Mouse (Mus musculus): Measurements from ENCODE around the gene Agap3. TPM values are rescaled to one million over a fixed set of nuclear protein-coding genes. Genes with fewer than 3 reads are reported as not detected.

Agap3 gene
- polyA plus RNA-seq (2014; fragmentation: Illumina TruSeq; extraction: RNeasy Lipid Tissue Mini Kit (QIAGEN cat#74804); ENCODE audit: low read depth, low replicate concordance): 4.7 TPM

DNA sequence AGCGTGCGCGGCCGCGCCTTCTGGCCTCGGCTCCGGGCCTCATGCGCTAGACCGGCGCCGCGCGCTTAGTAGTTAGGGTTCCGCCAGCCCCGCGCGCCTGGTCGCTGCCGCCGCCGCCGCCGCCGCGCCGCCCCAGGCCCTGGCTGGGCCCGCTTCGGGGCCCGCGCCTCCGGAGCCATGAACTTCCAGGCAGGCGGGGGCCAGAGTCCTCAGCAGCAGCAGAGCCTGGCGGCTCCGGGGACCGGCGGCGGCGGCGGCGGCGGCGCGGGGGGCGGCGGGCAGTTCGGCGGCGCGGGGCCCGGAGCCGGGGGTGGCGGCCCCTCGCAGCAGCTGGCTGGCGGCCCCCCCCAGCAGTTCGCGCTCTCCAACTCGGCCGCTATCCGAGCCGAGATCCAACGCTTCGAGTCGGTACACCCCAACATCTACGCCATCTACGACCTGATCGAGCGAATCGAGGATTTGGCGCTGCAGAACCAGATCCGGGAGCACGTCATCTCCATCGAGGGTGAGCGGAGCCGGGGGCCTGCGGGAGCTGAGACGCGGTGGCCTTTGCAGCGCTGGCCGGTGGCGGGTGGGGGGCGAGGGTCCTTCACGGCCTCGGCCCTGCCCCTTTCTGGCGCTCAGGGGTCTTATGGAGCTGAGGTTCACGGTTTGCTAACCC lies at the start of gene Agap3:
Gene Agap3 (plus strand): TSS at position 148 of the 661 bp plus-strand sequence.

DNA sequence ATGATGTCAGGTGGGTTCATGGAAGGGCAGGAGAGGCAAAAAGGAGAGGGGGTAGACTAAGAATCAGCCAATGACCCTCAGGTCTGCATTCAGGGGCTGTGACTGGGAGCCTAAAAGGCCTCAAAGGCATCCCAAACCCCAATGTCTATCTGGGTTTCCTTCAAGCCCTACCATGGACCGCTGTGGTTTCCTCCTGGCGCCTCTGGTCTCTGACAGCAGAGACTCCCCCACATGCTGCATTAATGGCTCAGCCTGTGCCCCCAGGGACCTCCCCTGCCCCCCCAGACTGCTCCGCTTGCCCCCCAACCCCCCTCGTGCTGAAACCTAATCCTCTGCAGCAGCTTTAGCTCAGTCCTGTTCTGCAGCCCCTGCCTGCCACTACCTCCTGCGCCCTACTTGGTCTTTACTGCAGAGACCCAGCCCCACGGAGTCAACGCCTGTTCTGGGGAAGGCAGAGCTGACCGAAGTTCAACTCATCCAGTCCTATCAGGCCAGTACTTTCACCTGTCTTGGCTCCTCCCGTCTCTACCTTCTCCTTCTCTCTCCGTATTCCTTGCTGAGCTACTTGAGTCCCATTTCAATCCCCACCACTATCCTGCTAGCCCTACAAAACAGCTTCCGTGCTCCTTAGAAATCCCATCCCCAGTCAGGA lies 38.8 kb upstream of the Agap3 start, which contains the start of gene Asic3:
Gene Asic3 (plus strand): TSS at position 351 of the 652 bp plus-strand sequence.

DNA sequence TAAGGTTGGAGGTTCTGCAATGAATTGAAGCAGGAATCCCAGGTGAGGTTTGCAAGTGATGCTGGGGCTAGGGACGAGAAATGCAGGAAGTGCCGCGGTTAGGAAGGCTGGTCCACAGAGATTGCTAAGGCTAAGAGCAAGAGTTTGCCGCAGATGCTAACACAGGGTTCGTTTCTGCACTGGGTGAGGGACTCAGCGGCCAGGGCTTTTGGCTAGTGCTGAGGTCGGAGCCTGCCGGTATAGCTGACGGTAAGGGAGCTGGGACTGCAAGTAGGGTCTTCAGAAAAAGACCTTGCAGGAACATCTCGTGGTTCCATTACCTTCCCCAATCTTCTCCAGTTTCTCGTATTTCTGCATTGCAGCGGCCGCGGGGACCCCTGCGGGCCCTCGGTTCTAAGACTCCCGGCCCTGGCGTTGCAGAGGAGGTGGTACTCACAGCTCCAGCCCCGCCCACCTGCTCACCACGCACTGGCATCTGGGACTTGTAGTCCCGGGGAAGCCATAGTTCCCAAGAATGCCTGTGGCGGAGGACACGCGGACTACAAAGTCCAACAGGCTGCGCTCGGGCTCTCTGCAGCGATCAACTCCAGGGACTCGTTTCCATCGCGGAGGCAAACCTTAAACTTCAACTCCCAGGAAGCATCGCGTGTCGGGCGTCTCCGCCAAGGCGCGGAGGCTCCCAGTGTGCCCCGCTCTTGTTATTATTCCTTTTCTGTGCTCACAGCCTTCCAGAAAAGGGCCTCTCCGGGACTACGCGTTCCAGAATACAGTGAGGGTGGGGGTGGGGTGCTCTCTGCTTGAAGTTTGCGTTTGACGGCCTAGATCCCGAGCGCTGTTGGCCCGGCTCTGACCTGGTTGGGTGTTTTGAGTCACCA lies 28.6 kb upstream of the Agap3 start, which contains the start of the genes Cdk5 and Slc4a2:
Gene Cdk5 (minus strand): TSS at position 402 of the 875 bp plus-strand sequence.
Gene Slc4a2 (plus strand): TSS at position 709 of the 875 bp plus-strand sequence.

DNA sequence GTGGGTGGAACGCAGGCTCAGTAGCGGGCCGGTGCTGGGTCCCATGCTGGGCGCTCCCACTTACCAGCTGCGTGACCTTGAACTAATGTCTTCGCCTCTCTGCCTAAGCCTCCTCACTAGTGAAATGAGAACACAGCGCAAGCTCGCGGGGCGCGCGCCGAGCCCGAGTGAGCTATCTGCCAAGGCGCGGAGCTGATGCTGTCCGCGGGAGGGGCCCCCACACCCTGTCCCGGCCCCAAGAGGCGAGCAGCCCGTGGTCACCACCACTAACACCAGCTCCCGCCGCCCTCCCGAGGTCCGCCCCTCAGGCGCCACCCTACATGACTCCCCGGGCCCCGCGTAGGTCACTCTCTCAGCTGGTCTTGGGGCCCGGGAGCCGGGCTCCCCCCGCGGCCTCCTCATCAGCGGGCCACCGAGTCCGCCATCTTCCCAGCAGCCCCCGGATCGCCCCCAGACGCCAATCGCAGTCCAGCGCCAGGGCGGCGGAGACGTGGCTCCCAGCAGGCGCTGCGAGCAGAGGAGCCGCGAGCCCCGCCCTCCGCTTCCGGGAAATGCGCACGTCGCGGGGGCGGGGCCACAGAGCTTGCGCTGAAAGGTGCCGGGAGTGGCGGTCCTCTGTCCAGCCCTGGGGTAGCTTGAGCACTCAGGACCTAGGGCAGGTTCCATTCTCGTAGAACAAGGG lies 7.1 kb upstream of the Agap3 start, which contains the start of gene Fastk:
Gene Fastk (minus strand): TSS at position 542 of the 682 bp plus-strand sequence.

DNA sequence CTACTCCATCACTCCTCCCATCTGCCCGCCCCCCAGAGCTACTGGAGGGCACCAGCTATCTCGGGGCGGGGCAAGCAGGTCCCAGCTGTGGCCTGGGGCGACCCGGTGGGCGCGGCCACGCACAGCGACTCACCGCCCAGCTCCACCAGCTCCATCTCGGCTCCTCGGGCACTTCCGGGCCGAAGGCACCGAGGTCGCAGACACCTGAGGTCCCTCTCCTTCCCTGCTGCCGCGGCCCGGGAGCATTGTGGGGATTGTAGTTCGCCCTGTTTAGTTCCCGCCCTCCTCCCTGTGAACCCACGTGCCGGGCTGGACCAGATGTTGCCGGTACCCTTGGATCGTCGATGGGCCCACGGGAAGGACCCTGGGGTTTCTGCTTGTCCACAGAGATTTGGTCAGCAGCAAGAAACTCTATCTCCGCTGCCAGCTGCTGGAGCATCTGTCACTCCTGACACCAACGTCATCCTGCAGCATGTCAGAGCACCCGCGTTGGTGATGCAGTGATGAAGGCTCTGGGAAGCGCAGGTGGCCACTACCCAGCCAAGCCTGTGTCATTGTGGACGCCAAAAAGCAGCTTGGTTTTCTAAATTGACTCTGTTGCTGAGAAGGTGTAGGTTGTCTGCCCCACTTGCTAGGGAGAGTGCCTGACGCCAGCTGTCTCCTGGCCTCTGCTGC lies 4.2 kb upstream of the Agap3 start, which contains the start of gene Tmub1:
Gene Tmub1 (minus strand): TSS at position 231 of the 675 bp plus-strand sequence.

DNA sequence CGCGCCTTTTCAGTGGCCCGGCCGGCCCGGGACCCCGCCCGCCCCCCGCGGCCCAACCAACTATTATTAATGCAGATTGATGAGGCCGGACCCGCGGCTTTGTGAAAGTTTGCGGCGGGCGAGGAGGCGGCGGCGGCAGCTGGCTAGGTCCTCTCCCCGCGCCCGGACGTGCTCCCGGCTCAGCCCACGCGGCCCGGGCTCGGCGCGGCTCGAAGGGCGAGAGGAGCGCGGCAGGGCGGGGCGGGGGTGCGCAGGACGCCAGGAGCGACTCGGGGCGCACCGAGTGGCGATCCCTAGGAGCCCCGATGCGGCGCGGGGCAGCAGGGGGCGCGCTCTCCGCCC lies 74.9 kb downstream of the Agap3 start, which contains the start of gene Gbx1:
Gene Gbx1 (minus strand): TSS at position 314 of the 342 bp plus-strand sequence.

DNA sequence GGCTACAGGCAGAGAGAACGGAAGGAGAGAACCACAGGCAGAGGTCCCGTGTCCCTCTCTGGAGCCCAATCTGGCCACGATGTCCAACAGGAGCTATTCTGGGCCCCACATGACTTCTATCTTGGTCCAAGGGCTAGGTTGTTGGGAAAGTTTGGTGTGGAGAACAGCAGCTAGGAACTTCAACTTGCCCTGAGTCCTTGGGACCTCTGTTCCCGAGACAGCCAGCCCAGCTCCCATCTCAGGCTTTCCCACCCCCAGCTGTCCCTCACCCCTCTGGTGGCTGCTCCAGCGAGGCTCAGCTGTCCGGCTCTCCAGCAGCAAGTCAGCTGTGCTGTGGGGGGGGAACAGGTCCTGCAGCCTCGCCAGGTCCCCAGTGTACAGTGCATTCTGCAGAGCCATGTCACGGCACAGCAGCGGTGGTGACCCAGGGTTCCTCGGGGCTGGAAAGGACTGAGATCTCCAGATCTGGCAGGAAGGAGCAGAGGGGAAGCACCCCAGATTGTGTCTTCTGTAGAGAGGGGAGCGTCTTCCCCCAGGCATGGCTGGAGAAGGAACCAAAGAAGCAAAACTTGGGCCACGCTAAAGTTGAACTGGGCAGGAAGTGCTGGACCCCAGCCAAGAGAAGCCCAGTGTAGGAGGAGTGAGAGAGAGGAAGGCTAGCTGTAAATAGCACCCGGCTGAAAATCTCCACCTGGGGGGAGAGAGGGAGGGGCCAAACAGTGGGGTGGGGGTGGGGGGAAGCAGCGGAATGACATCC lies 88.6 kb downstream of the Agap3 start, which contains the start of gene Asb10:
Gene Asb10 (minus strand): TSS at position 592 of the 757 bp plus-strand sequence.

Other genes starting within 250 kb of the Agap3 start
- 0.35 TPM for gene Kcnh2, start 100.6 kb upstream of the Agap3 start, polyA plus RNA-seq (2014; fragmentation: Illumina TruSeq; extraction: RNeasy Lipid Tissue Mini Kit (QIAGEN cat#74804); ENCODE audit: low read depth, low replicate concordance)
- 0.35 TPM for gene Nos3, start 87.4 kb upstream of the Agap3 start, polyA plus RNA-seq (2014; fragmentation: Illumina TruSeq; extraction: RNeasy Lipid Tissue Mini Kit (QIAGEN cat#74804); ENCODE audit: low read depth, low replicate concordance)
- gene Atg9b, start 60.0 kb upstream of the Agap3 start, polyA plus RNA-seq (2014; fragmentation: Illumina TruSeq; extraction: RNeasy Lipid Tissue Mini Kit (QIAGEN cat#74804); ENCODE audit: low read depth, low replicate concordance): not detected
- 1.5 TPM for gene Abcb8, start 58.5 kb upstream of the Agap3 start, polyA plus RNA-seq (2014; fragmentation: Illumina TruSeq; extraction: RNeasy Lipid Tissue Mini Kit (QIAGEN cat#74804); ENCODE audit: low read depth, low replicate concordance)
- gene Asic3, start 38.8 kb upstream of the Agap3 start, polyA plus RNA-seq (2014; fragmentation: Illumina TruSeq; extraction: RNeasy Lipid Tissue Mini Kit (QIAGEN cat#74804); ENCODE audit: low read depth, low replicate concordance): not detected
- gene Cdk5, start 28.6 kb upstream of the Agap3 start, polyA plus RNA-seq (2014; fragmentation: Illumina TruSeq; extraction: RNeasy Lipid Tissue Mini Kit (QIAGEN cat#74804); ENCODE audit: low read depth, low replicate concordance): 12.3 TPM
- 3.8 TPM for gene Slc4a2, start 28.3 kb upstream of the Agap3 start, polyA plus RNA-seq (2014; fragmentation: Illumina TruSeq; extraction: RNeasy Lipid Tissue Mini Kit (QIAGEN cat#74804); ENCODE audit: low read depth, low replicate concordance)
- 2.4 TPM for gene Fastk, start 6.9 kb upstream of the Agap3 start, polyA plus RNA-seq (2014; fragmentation: Illumina TruSeq; extraction: RNeasy Lipid Tissue Mini Kit (QIAGEN cat#74804); ENCODE audit: low read depth, low replicate concordance)
- gene Tmub1, start 4.3 kb upstream of the Agap3 start, polyA plus RNA-seq (2014; fragmentation: Illumina TruSeq; extraction: RNeasy Lipid Tissue Mini Kit (QIAGEN cat#74804); ENCODE audit: low read depth, low replicate concordance): 0.93 TPM
- not detected for gene Gbx1, start 75.0 kb downstream of the Agap3 start, polyA plus RNA-seq (2014; fragmentation: Illumina TruSeq; extraction: RNeasy Lipid Tissue Mini Kit (QIAGEN cat#74804); ENCODE audit: low read depth, low replicate concordance)
- not detected for gene Asb10, start 88.8 kb downstream of the Agap3 start, polyA plus RNA-seq (2014; fragmentation: Illumina TruSeq; extraction: RNeasy Lipid Tissue Mini Kit (QIAGEN cat#74804); ENCODE audit: low read depth, low replicate concordance)
- gene 4931409K22Rik, start 104.6 kb downstream of the Agap3 start, polyA plus RNA-seq (2014; fragmentation: Illumina TruSeq; extraction: RNeasy Lipid Tissue Mini Kit (QIAGEN cat#74804); ENCODE audit: low read depth, low replicate concordance): not detected
- gene Abcf2, start 125.3 kb downstream of the Agap3 start, polyA plus RNA-seq (2014; fragmentation: Illumina TruSeq; extraction: RNeasy Lipid Tissue Mini Kit (QIAGEN cat#74804); ENCODE audit: low read depth, low replicate concordance): 20.0 TPM
- 2.4 TPM for gene Chpf2, start 134.6 kb downstream of the Agap3 start, polyA plus RNA-seq (2014; fragmentation: Illumina TruSeq; extraction: RNeasy Lipid Tissue Mini Kit (QIAGEN cat#74804); ENCODE audit: low read depth, low replicate concordance)
- 3.0 TPM for gene Smarcd3, start 172.2 kb downstream of the Agap3 start, polyA plus RNA-seq (2014; fragmentation: Illumina TruSeq; extraction: RNeasy Lipid Tissue Mini Kit (QIAGEN cat#74804); ENCODE audit: low read depth, low replicate concordance)
- gene Nub1, start 233.4 kb downstream of the Agap3 start, polyA plus RNA-seq (2014; fragmentation: Illumina TruSeq; extraction: RNeasy Lipid Tissue Mini Kit (QIAGEN cat#74804); ENCODE audit: low read depth, low replicate concordance): 57.0 TPM

Measured in adrenal gland, adult 10 weeks (tissue).